Mouse (Mus musculus) erythroblast, embryonic 14.5 days (primary cell): Measurements from ENCODE around the gene Eif4g1.

Experiments used
- GATA1 ChIP-seq: IDR thresholded peaks from 2 replicates; pipeline ENCODE4 v1.6.1; 2012; ENCODE audit warnings: low read length, inconsistent platforms, mixed read lengths
- TAL1 ChIP-seq: IDR thresholded peaks from 3 replicates; pipeline ENCODE4 v1.6.1; 2012; ENCODE audit warnings: low read length, inconsistent platforms, mixed read lengths

DNA sequence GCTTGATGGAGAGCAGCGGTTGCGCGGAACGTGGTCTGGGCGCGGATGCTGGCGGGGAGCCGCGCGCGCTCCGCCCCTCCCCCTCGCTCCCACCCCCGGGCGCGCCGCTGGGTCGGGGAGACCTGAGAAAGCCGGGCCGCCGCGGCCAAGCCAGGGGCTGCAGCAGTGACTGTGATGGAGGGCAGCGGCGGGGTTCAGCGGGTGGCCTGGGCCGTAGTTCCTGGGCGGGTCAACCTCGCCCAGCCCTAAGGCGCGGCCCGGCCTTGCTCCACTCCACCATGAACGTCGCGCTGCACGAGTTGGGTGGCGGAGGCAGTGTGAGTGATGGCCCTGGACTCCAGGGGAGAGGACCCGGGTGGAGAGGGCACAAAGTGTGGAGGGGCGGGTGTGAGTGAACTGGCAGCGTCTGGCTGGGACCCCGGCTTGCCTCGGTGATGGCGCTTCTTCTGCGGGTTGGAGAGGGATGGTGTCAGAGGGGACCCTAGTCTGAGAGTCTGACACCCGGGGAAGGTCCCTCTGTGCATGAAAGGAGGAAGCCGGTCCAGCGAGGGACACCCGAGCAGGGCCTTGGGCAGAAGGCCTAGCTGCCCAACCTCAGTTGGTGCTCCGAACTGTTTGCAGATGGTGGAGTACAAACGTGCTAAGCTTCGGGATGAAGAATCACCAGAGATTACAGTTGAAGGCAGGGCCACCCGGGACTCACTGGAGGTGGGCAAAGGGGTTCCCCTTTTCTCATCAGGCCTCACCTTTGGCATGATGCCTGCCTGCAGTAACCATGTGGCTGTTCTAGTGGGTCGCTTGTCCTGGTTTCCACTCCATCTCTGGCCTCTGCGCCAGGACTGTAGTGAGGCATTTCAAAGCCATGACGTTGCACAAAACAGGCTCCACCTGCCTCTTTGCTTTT is 38.1 kb upstream of the Eif4g1 start, which contains the start of gene Ece2:
- TF ChIP-seq GATA1 (no peak), TAL1 (no peak)
